Mouse (Mus musculus): ENCODE results near the gene AI467606. TPM values are rescaled to one million over a fixed set of nuclear protein-coding genes. Genes with fewer than 3 reads are reported as not detected.

The AI467606 gene
- total RNA-seq, 2 experiments from 2014 or later: 1.0 to 2.0 TPM

GRCm38 (mm10) chr7:127139562-127139961 is 48.4 kb downstream of the AI467606 start:
- H3K27ac ChIP-seq: no peak overlapping the region
- no peak for TF ChIP-seq CTCF (conservative IDR thresholded peaks at IDR 0.05)

GRCm38 (mm10) chr7:127140623-127141404 is 49.7 kb downstream of the AI467606 start:
- TF ChIP-seq CTCF (conservative IDR thresholded peaks at IDR 0.05): no peak
- DNase-seq (ENCODE audit: low spot score in 2 of 2): no peak
- H3K27ac ChIP-seq: no peak overlapping the region
- no peak overlapping the region for H3K4me3 ChIP-seq

More at GRCm38 (mm10) chr7:127139562-127139961, 48.4 kb downstream of the AI467606 start:
- DNase-seq (ENCODE audit: low spot score in 2 of 2): no peak
- H3K4me3 ChIP-seq: no peak overlapping the region

DNA sequence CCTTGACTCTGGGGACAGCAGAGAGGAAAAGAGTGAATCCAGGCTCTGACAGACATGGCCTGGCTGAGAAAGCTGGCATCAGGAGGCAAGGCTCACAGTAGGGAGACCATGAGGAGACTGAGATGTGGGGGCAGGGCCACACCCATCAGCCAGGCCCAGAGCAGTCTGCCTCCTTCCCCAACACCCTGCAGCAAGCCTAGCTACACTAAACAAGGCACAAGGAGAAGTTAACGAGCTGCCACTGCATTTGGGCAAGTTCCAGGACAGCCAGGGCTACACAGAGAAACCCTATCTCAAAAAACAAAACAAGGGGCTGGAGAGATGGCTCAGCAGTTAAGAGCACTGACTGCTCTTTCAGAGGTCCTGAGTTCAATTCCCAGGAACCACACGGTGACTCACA is 51.1 kb downstream of the AI467606 start:
- no peak for TF ChIP-seq CTCF (conservative IDR thresholded peaks at IDR 0.05)
- no peak overlapping the region for H3K4me3 ChIP-seq
- no peak overlapping the region for H3K27ac ChIP-seq
- no peak for DNase-seq (ENCODE audit: low spot score in 2 of 2)

DNA sequence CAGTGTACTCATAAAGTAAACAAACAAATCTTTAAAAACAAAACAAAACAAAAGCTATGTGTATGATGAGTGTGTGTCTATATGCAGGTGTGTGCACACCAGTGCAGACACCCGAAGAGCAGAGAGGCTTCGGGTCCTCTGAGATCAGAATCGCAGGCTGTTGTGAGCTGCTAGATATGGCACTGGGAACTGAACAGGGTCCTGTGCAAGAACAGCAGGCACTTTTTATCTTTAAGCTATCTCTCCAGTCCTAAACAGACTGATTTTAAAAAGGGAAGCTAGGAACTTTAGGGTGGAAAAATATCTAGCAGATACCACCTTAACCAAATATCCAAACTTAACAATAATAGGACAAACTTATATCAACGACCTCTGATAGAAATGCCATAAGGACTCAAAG is 51.5 kb downstream of the AI467606 start:
- no peak overlapping the region for H3K4me3 ChIP-seq
- DNase-seq (ENCODE audit: low spot score in 2 of 2): no peak
- TF ChIP-seq CTCF (conservative IDR thresholded peaks at IDR 0.05): no peak
- H3K27ac ChIP-seq: no peak overlapping the region

Small RNAs within 50 kb of the gene (microRNA-seq; reads per million reads assigned to microRNA genes)
- 0 reads per million in 2 experiments for gene Gm44343

Other genes starting within 250 kb of the AI467606 start
- 10 to 100 TPM; 19.2 to 20.5 TPM for gene Doc2a, start 243.9 kb upstream of the AI467606 start, total RNA-seq (2021)
- gene Hirip3, start 229.4 kb upstream of the AI467606 start, total RNA-seq (2021): 10 to 100 TPM; 32.2 to 38.5 TPM
- 10 to 100 TPM; 49.2 to 49.4 TPM for gene Ino80e, start 229.0 kb upstream of the AI467606 start, total RNA-seq (2021)
- gene Taok2, start 206.7 kb upstream of the AI467606 start, total RNA-seq (2021): 100 to 1,000 TPM; 154 to 163 TPM
- gene Tmem219, start 168.4 kb upstream of the AI467606 start, total RNA-seq (2021): 10 to 100 TPM; 21.4 to 23.3 TPM
- 100 to 1,000 TPM; 164 to 166 TPM for gene Kctd13, start 162.5 kb upstream of the AI467606 start, total RNA-seq (2021)
- 10 to 100 TPM; 31.7 to 36.1 TPM for gene Asphd1, start 141.8 kb upstream of the AI467606 start, total RNA-seq (2021)
- gene Sez6l2, start 140.8 kb upstream of the AI467606 start, total RNA-seq (2021): 100 to 1,000 TPM; 439 to 458 TPM
- gene Cdipt, start 115.4 kb upstream of the AI467606 start, total RNA-seq (2021): 100 to 1,000 TPM; 155 to 167 TPM
- gene Cdiptos, start 115.3 kb upstream of the AI467606 start, total RNA-seq (2021): not detected
- 10 to 100 TPM in 1 of 2 experiments, 1 to 10 TPM in 1; 8.0 to 10.1 TPM for gene Mvp, start 76.7 kb upstream of the AI467606 start, total RNA-seq (2021)
- under 1 TPM in 1 of 2 experiments, not detected in 1; 0.90 TPM for gene Pagr1b, start 74.9 kb upstream of the AI467606 start, total RNA-seq (2021)
- gene Pagr1a, start 74.0 kb upstream of the AI467606 start, total RNA-seq (2021): 10 to 100 TPM; 17.4 to 43.4 TPM
- 10 to 100 TPM; 53.6 to 62.4 TPM for gene Gm42742, start 70.3 kb upstream of the AI467606 start, total RNA-seq (2021)
- gene Prrt2, start 70.1 kb upstream of the AI467606 start, total RNA-seq (2021): 100 to 1,000 TPM; 243 to 275 TPM
- gene Maz, start 64.3 kb upstream of the AI467606 start, total RNA-seq (2021): 100 to 1,000 TPM; 242 to 258 TPM
- gene Kif22, start 48.9 kb upstream of the AI467606 start, total RNA-seq (2021): 1 to 10 TPM; 4.1 to 9.9 TPM
- not detected for gene Zg16, start 4.0 kb upstream of the AI467606 start, total RNA-seq (2021)
- gene Qprt, start 30.9 kb downstream of the AI467606 start, total RNA-seq (2021): not detected
- under 1 TPM; 0.64 to 0.72 TPM for gene Spn, start 46.5 kb downstream of the AI467606 start, total RNA-seq (2021)
- gene Cd2bp2, start 104.7 kb downstream of the AI467606 start, total RNA-seq (2021): 10 to 100 TPM; 88.4 to 97.0 TPM
- gene Tbc1d10b, start 117.1 kb downstream of the AI467606 start, total RNA-seq (2021): 100 to 1,000 TPM; 102 to 120 TPM
- gene Mylpf, start 117.5 kb downstream of the AI467606 start, total RNA-seq (2021): 1 to 10 TPM; 1.3 to 1.9 TPM
- gene Zfp553, start 141.7 kb downstream of the AI467606 start, total RNA-seq (2021): 10 to 100 TPM; 18.6 to 21.7 TPM
- gene Sept1, start 141.8 kb downstream of the AI467606 start, total RNA-seq (2021): 1 to 10 TPM; 5.0 to 6.3 TPM
- gene Zfp771, start 152.9 kb downstream of the AI467606 start, total RNA-seq (2021): 10 to 100 TPM; 68.3 to 69.2 TPM
- 10 to 100 TPM; 18.3 to 23.8 TPM for gene Dctpp1, start 169.3 kb downstream of the AI467606 start, total RNA-seq (2021)
- gene Sephs2, start 182.7 kb downstream of the AI467606 start, total RNA-seq (2021): 10 to 100 TPM; 40.0 to 46.7 TPM
- under 1 TPM; 0.20 to 0.36 TPM for gene Itgal, start 204.9 kb downstream of the AI467606 start, total RNA-seq (2021)

Measured in layer of hippocampus, adult 2 months (tissue).